Mouse (Mus musculus) CH12F3 (cell line): Measurements from ENCODE around the gene Tgfbr3.

Experiments
- in situ Hi-C: fragments of 300-500 bp; cut with MboI; formaldehyde crosslinking; loops from 2 replicates; pipeline ENCODE4 v1.14.3; 2020; ENCODE audit warnings: low sequenced_read_pairs

Gene Tgfbr3

DNA sequence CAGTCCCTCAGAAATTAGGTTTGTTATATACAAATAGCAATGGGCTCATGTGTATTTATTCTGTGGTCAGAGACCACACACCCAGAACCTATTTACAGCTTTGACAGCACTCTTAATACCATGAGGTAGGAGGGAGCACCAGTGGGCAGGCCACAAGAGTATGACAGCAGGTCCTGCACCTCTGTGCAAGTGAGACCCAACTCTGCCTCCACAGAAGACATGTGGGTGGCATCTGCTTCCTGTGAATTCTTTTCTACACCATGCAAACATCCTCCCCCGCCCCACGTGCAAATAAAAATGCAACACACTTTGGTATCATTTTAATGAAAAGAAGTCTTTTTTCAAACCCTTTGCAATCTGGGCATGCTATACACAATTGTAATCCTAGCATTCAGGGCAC lies 112.2 kb downstream of the Tgfbr3 start:
- in situ Hi-C loops: no loop called here

- in situ Hi-C loops: no loop called here
Observed at GRCm38 (mm10) chr5:107176796-107177195, 112.6 kb downstream of the Tgfbr3 start.

- in situ Hi-C loops: no loop called here
Observed at GRCm38 (mm10) chr5:107176196-107176595, 113.2 kb downstream of the Tgfbr3 start.

DNA sequence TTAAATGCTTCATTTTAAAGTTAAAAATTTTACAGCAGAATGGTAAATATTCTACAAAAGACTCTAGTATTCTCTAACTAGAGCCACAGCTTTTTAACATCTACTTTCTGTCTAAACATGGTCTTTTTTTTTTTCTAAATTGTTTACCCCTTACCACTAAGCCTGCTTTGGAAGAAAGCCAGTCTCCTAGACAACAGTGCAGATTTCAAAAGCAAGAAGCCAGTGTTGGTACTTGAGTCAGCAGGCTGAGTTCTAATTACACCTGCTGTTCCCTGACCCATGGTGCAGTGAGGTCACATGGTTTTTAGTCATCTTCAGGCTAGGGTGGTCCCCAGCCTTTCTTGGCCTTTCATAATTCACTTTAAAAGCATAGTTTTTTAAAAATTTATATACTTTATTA lies 115.2 kb downstream of the Tgfbr3 start:
- in situ Hi-C loops: no loop called here

DNA sequence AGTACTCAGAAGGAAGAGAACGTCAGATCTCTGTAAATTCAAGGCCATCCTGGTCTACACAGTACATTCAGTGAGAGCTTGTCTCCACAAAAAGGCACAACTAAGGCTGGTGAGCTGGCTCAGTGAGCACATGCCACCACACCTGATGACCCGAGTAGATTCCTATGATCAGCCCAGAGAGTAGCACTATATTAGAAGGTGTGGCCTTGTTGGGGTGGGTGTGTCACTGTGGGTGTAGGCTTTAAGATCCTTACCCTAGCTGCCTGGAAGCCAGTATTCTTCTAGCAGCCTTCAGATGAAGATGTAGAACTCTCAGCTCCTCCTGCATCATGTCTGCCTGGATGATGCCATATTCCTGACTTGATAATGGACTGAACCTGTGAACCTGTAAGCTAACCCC lies 115.9 kb downstream of the Tgfbr3 start:
- in situ Hi-C loops: no loop called here

GRCm38 (mm10) chr5:107171861-107172260 lies 117.6 kb downstream of the Tgfbr3 start:
- in situ Hi-C loops: no loop called here

GRCm38 (mm10) chr5:107169796-107170195 lies 119.6 kb downstream of the Tgfbr3 start:
- in situ Hi-C loops: no loop called here

- in situ Hi-C loops: no loop called here
Observed at GRCm38 (mm10) chr5:107167872-107168300, 121.5 kb downstream of the Tgfbr3 start.

GRCm38 (mm10) chr5:107167373-107167772 lies 122.1 kb downstream of the Tgfbr3 start:
- in situ Hi-C loops: no loop called here

GRCm38 (mm10) chr5:107166659-107167370 lies 122.6 kb downstream of the Tgfbr3 start:
- in situ Hi-C loops: no loop called here

DNA sequence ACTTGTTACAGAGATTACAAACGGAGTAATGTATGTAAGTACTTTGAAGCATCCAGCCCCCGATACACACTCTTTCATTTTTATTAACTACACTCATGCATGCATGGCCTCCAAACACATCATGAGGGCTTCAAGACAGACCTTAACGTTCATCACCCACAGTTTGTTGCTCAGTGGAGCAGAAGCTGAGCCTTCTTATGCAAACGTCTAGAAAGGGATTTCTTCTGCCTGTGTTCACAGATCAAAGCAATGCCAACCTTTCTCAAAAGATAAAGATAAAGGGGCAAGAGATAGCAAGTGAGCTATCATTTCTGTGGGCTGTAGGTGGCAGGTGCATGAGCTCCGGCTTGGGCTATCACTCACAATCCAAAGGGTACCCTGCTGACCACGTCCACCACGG lies 123.7 kb downstream of the Tgfbr3 start:
- in situ Hi-C loops: no loop called here

- in situ Hi-C loops: no loop called here
Observed at GRCm38 (mm10) chr5:107165271-107165670, 124.2 kb downstream of the Tgfbr3 start.

DNA sequence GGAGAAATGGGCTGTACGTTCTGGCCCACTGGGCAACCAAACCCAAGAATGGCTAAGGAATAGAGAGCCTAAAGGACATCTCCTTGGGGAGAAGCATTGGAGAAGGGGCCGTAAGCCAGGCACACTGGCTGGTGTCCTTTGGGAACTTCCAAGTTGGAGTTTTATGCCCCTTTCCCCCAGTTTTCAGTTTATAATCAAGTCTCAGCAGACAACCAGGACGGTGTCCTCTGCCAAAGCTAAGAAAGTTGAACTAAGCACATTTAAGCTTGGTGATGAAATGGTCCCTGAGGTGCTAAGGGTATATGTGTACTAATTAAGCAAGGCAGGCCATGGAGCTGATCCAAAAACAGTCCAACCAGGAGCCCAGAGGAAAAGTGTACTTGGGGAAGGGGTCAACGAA lies 124.6 kb downstream of the Tgfbr3 start:
- in situ Hi-C loops: no loop called here

DNA sequence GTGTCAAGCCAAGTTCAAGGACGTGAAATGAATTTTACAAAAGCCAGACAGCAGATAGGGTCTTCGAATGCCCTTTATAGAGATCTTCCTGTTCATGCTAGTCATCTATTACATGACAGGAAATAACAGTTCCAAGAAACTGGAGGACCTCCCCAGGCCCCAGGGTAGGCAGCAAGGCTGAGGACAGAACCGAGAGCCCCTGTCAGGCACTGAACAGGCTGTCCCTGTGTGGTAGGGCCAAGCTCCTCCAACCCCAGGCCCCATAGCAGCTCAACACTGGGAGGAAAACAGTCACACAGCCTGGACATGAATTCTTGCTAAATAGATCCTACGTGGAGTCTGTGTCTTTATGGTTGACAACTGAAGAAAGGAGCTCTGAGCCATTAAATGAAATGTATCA lies 125.3 kb downstream of the Tgfbr3 start:
- in situ Hi-C loops: no loop called here

- in situ Hi-C loops: no loop called here
Observed at GRCm38 (mm10) chr5:107163336-107163735, 126.1 kb downstream of the Tgfbr3 start.

DNA sequence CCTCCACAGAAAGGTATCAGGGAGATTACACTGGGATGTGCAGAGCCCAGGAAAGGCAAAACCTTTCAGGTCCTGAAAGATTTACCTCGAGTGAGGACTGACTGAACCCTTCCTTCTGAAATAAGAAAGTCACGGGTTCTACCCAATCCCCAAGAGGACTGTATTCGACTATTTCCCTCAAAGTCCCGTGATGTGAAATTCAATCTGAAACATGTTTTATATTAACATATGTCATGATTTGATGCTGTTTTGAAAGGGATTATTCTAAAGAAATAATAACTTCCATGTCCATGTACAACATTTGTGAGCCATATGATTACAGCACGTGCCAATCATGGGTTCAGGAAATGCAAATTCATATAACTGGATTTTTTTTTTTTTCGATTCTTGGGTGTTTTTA lies 126.6 kb downstream of the Tgfbr3 start:
- in situ Hi-C loops: no loop called here

DNA sequence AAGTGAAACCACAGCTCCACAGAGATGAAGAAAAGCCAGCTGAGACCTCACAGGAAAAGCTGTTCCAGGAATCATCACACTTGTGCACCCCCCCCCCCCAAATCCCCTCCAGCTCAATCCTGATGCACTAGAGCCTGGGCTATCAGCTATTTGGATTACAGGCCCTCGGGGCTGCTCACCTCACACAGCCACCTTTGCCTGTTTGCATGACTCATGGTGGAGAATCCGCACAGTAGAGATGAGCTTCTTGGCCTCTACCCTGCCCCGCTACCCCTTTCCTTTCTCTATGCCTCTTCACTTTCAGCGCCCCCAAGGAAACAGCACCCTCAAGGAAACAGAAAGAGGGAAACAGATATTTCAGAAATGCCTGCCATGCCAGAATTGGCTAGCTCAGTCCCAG lies 127.1 kb downstream of the Tgfbr3 start:
- in situ Hi-C loops: no loop called here

DNA sequence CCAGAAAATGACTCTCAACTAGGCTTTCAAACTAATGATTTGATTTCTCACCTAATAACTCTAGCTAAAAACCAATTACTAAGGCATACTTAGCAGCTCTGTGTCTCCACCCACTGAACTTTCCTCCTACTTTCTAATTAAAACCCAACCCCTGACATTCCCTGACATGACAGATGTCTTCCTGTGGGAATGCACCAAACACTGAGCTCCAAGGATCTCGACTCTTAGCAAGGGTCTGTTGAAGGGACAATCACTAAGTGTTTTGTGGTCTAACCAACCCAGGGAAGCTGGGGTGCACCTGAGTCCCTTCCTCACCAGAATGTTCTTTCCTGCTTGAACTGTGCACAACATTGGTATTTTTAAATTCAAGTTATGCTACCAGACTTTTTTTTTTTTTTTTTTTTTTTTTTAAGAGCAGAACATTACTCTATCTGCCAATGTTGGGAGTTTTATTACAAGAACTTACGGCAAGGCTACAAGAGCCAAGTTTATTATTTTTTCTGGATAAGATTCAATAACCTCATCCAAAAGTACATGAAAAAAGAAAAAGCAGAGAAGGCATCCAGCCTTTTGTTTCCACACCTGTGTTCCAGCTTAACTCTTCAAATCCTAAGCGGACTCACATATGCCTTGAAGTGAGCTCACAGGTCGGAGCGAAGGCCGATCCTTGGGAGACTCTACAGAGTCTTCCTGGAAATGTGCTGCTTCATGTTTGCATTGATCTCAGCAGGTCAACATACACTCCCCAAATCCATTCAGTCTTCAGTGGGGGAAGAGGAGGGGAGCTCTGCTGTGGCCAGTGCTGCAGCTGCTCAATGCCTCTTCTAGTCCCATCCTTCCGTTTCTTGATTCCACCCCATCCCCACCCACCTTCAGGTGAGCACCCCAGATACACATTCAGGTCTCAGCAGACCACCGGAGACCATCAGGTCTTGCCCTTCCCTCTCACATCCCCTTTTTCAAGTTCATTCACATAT lies 129.2 kb downstream of the Tgfbr3 start:
- in situ Hi-C loops: no loop called here

- in situ Hi-C loops: no loop called here
Observed at GRCm38 (mm10) chr5:107158531-107159178, 130.8 kb downstream of the Tgfbr3 start.

DNA sequence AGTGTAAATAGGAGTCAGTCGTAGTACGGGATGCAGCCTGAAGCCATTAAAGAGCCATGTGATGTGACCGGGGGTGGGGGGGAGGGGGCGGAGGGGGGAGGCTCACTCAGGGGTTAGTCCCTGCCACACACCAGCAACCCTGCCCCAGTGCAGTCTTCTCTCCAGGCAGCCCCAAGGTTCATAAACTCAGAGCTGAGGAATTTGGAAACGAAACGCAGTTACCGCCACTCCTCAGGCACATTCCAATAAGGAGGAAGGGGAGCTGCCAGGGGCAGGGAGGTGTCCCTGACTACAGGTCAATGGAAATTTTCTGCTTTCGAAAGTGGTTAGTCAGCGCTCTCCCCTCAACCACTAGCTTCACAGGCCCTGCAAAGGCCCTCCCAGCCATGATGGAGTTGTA lies 132.0 kb downstream of the Tgfbr3 start:
- in situ Hi-C loops: no loop called here

DNA sequence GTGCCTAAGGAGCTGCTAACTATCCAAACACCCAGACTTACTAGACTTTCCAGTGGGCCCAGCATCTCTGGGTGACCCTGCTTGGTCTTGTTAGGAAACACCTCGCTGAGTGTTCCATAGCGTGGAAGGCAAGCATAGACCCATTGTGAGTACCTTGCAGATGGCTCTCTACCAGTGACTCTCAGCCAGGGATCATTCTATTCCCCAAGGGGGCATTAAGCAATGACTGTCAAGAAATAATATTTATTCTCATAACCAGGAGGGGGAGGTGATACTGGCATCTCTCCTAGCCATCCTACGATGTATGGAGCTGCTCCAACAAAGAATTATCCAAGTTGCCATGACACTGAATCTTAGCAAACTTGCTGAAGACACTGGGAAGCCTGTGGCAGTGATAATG lies 133.3 kb downstream of the Tgfbr3 start:
- in situ Hi-C loops: no loop called here
